Mouse (Mus musculus) ovary, postnatal 14 days (tissue): ENCODE results near the gene 4933405L10Rik.

Experiments
- DNase-seq: peaks from one replicate; pipeline ENCODE4 v3.0.0; 2022; ENCODE audit warnings: low spot score

4933405L10Rik gene

DNA sequence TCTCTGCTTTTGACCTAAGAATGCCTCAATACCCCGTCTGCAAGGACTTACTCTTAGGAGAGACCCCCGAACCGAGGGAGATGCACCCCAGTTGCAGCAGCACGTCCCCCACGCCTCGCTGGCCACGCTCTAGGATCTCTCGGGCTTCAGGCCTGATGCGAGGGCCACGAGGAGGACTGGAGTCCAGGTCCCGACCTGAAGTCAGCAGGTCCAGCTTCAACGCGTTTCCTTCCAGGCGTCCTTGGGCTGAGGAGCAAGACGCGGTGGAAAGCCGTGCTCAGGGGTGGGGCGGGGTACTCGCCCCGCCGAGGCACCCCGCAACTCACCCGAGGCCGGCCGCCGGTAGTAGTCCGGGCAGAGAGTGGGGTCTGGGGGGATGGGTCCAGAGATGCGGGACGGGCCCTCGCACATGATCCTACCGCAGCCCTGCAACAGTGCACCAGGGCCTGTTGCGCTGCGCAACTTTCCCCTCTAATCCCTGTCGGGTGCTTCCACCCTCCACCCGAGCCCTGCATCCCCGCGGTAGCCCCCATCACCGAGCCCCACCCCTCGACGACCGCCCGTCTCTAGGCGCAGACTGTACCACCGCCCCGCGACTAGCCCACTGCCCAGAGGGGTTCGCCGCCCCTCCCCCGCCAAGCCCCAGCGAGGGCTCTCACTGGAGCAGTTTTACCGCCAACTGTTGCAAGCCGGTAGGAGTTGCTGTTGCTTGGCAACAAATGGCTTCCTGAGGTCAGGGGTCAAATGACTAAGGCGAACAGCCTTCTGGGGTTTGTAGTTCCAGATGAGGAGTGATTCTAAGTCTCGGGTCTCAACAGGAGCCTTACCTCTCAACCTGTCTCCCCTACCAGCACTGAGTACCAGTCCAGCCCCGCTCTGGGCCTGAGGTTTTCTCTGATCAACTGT lies at the start of gene 4933405L10Rik, which contains the start of gene Enkd1:
Gene 4933405L10Rik (plus strand): TSS at position 158 of the 906 bp plus-strand sequence.
Gene Enkd1 (minus strand): TSS at position 713 of the 906 bp plus-strand sequence.
- DNase-seq: peak; percentile 81

DNA sequence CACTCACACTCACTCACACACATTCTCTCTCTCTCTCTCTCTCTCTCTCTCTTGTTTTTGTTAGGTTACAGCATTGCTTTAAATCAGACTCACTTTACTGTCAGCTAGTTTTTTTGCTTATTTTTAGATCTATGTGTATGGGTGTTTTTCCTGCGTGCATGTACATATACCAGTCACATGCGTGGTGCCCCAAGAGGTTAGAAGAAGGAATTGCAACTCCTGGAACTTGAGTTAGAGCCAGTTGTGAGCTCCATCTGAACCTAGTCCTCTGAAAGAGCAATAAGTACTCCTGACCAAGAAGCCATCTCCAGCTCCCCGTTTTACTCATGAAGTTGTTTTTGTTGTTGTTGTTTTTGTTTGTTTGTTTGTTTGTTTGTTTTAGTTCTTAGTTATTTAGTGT lies 46.3 kb upstream of the 4933405L10Rik start:
- no peak for DNase-seq

DNA sequence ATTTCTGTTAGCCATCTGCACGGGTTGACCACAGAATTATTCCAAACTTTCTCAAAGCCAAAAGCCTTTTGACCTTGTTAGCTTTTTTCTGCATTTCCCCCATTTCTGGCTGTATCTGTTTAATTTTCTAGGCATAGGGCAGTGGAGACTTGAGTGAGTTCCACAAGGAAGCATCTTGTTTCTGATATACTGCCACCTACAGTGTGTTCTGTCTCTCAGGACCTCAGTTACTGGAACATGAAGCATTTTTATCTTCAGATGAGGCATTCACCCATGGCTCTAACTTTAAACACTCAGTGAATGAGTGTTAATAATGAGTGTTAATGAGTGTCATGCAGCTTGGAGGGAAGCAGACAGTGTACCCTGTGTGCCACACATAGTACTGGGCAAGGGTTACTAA lies 29.6 kb upstream of the 4933405L10Rik start:
- DNase-seq: no peak

DNA sequence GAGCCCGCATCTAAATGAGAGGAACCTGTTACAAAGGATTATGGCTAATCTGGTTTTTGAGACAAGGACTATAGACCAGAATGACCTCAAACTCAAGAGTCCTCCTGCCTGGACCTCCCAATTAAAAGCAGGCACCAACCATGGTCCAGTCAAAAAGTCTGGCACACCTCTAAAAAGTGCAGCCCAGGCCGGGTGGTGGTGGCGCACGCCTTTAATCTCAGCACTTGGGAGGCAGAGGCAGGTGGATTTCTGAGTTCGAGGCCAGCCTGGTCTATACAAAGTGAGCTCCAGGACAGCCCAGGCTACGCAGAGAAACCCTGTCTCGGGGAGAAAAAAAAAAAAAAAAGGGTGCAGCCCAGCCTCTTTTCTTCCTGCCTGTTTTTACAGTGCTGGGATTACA lies 22.1 kb upstream of the 4933405L10Rik start:
- DNase-seq: no peak

GRCm38 (mm10) chr8:105685796-105686308 lies 21.6 kb upstream of the 4933405L10Rik start, which contains the start of gene Carmil2:
Carmil2 (plus strand) TSS chr8:105686274.
- DNase-seq: no peak

DNA sequence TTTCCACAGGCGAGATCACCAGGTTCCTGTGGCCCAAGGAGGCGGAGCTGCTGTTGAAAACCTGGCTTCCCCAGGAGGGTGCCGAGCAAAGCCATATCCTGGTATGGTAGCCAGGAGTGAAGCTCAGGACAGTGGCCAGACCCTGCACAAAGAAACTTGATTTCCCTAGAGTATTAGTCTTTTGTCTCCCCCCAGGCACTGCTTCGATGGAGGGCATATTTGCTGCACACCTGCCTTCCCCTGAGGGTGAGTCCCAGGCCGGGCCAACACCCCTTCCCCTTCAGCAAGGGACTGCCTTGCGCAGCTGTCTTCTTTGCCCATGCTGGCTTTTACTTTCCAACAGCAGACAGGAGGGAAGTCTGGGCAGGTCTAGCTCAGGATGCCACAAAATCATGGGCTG lies 20.9 kb upstream of the 4933405L10Rik start:
- DNase-seq: no peak

- no peak for DNase-seq
Measured at GRCm38 (mm10) chr8:105687512-105687911, 19.9 kb upstream of the 4933405L10Rik start.

DNA sequence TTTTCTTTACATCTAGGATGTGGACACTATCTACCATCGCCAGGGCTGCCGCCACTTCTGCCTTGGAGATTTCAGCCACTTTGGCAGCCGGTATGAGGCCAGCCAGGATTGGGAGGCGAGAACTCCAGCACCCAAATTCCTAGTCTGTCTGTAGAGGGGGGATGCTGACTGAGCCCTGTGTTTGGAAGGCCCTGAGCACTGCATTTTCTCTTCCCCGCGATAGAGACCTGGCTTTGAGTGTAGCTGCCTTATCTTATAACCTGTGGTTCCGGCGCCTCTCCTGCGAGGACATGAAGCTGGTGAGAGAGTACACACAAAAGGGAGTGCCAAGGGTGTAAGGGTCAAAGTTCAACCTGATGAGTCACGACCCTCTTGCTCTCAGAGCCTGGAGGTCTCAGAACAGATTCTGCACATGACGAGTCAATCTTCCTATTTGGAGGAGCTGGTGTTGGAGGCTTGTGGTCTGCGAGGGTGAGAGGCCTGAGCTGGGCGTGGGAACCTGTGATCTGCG lies 19.2 kb upstream of the 4933405L10Rik start:
- no peak for DNase-seq

- DNase-seq: no peak
Measured at GRCm38 (mm10) chr8:105689256-105689982, 18.0 kb upstream of the 4933405L10Rik start.

- no peak for DNase-seq
Measured at GRCm38 (mm10) chr8:105689983-105690360, 17.5 kb upstream of the 4933405L10Rik start.

GRCm38 (mm10) chr8:105690978-105691377 lies 16.5 kb upstream of the 4933405L10Rik start:
- no peak for DNase-seq

DNA sequence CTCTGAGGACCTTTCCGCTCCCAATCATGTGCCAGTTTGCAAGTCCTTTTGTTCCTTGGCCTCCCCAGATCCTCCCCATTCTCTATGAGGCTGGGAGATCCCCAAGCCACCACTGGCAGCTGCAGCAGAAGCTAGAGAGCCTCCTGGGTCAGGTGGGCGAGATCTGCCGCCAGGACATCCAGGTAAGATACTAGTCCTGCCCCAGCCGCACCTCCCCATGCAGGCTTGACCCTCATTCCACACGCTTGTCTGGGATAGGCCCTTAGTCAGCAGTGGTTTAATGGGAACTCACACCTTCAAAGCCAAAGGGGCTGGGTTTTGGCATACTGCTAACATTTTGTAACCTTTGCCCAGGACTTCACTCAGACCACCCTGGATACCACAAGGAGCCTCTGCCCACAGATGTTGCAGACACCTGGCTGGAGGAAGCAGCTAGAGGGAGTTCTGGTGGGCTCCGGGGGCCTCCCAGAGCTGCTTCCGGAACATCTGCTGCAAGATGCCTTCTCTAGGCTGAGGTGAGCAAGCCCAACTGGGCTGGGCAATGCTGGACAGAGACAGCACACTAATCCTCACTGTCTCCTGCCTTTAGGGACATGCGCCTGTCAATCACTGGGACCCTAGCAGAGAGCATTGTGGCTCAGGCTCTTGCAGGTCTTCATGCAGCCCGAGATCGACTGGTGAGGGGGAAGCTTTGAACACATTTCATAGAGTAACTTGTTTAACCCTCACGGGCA lies 14.8 kb upstream of the 4933405L10Rik start:
- DNase-seq: no peak

GRCm38 (mm10) chr8:105693648-105694047 lies 13.8 kb upstream of the 4933405L10Rik start:
- DNase-seq: peak; percentile 77

- no peak for DNase-seq
Measured at GRCm38 (mm10) chr8:105694051-105694799, 13.2 kb upstream of the 4933405L10Rik start.

DNA sequence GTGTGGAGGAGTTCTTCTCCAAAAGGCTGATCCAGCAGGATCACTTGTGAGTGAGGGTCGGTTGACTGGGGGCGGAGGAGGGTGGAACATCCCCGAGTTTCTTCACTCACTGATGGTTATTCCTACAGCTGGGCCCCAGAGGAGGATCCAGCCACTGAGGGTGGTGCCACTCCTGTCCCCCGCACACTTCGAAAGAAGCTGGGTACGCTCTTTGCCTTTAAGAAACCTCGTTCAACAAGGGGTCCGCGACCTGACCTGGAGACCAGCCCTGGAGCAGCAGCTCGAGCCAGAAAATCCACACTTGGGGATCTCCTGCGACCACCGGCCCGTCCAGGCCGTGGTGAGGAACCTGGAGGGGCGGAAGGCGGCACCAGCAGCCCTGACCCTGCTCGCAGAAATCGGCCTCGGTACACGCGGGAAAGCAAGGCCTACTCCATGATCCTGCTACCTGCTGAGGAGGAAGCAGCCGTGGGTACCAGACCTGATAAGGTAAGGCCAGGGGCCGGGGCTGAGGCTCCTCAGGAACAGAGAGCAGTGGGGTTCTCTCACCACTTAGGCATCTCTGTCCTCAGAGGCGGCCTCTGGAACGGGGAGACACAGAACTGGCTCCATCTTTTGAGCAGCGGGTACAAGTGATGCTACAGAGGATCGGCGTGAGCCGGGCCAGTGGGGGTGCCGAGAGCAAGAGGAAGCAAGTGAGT lies 12.2 kb upstream of the 4933405L10Rik start:
- no peak for DNase-seq

- DNase-seq: no peak
Measured at GRCm38 (mm10) chr8:105697196-105697780, 10.2 kb upstream of the 4933405L10Rik start.

GRCm38 (mm10) chr8:105698734-105699133 lies 8.7 kb upstream of the 4933405L10Rik start:
- no peak for DNase-seq

DNA sequence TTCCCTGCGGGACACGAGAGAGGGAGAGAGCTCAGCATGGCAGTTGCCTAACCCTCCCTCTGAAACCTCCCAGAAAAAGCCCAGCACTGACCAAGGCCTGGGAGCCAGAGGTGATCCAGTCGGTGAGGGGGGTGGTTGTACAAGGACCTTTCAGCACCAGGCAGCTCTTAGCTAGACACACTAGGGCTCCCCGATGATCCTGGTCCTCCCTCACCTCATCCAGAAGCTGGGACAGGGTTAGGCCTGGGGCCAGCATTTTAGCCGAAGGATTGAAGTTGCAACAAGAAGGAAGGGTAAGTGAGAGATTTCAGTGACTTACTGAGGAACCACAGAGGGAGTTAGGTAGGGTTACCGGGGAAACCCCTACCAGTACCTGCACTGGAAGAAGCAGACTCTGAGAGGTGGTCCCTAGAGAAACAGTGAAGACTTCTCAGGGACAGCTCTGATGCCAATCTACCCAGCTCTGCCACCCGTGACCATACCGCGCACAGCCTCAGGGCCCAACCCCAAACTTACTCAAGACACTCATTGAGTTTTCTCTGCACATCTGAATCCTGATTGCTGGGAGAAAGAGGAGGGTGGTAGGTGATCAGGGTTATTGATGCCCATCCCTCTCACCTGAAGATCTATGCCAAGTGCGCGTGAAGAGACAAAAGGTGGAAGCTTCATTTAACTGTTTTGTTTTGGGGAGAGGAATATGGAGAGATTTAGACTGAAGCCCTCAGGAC lies 7.8 kb upstream of the 4933405L10Rik start:
- DNase-seq: no peak

GRCm38 (mm10) chr8:105700566-105700965 lies 6.9 kb upstream of the 4933405L10Rik start:
- DNase-seq: no peak
